Mouse (Mus musculus) heart, embryonic 15.5 days (tissue): ENCODE data around the gene Arap1. TPM values are rescaled to one million over a fixed set of nuclear protein-coding genes. Genes with fewer than 3 reads are reported as not detected.

ENCODE experiments used
- ATAC-seq: fragments of 200-750 bp; cut with Nextera tagmentation; replicated peaks from 2 replicates; pipeline ENCODE4 v1.8.0; 2017; ENCODE audit warnings: low read depth, moderate TSS enrichment; ENCODE audit not compliant: insufficient number of reproducible peaks, insufficient read depth, low FRiP score
- H3K27ac ChIP-seq: fragments of 300-500 bp; sonication (generic); 2 replicates; pipeline ENCODE4 v1.5.1; 2015; ENCODE audit warnings: mild to moderate bottlenecking, inconsistent platforms
- H3K27me3 ChIP-seq: fragments of 300-500 bp; sonication (generic); 2 replicates; pipeline ENCODE4 v1.6.1; 2015; ENCODE audit warnings: inconsistent platforms
- H3K36me3 ChIP-seq: fragments of 300-500 bp; sonication (generic); 2 replicates; pipeline ENCODE4 v1.6.1; 2015; ENCODE audit warnings: mild to moderate bottlenecking, inconsistent platforms
- H3K4me1 ChIP-seq: fragments of 300-500 bp; sonication (generic); replicated peaks from 2 replicates; pipeline ENCODE4 v1.6.1; 2015; ENCODE audit warnings: inconsistent platforms
- H3K4me2 ChIP-seq: fragments of 300-500 bp; sonication (generic); 2 replicates; pipeline ENCODE4 v1.6.1; 2015; ENCODE audit warnings: inconsistent platforms, mild to moderate bottlenecking, moderate library complexity
- H3K4me3 ChIP-seq: fragments of 300-500 bp; sonication (generic); 2 replicates; pipeline ENCODE4 v1.5.1; 2015; ENCODE audit warnings: mild to moderate bottlenecking, inconsistent platforms
- H3K9ac ChIP-seq: fragments of 300-500 bp; sonication (generic); 2 replicates; pipeline ENCODE4 v1.6.1; 2015; ENCODE audit warnings: mild to moderate bottlenecking, inconsistent platforms
- H3K9me3 ChIP-seq: fragments of 300-500 bp; sonication (generic); replicated peaks from 2 replicates; pipeline ENCODE4 v1.6.1; 2016; ENCODE audit warnings: inconsistent platforms
- WGBS: fragments of 180-500 bp; shearing (Covaris S2); methylation state at CpG from one replicate; pipeline ENCODE4 v1.1.7; 2015; ENCODE audit warnings: mixed read lengths; 5-methylcytosine and 5-hydroxymethylcytosine counted together
- polyA plus RNA-seq: library from polyadenylated mRNA; unstranded; fragments of >200 nt; fragmentation: Nextera tagmentation; extraction: Ambion mirVana; gene quantifications from 2 replicates; pipeline ENCODE4 v1.2.1, GENCODE M21; 2015

The Arap1 gene
- polyA plus RNA-seq, 1 experiment from 2014 or later: 23.5 TPM

DNA sequence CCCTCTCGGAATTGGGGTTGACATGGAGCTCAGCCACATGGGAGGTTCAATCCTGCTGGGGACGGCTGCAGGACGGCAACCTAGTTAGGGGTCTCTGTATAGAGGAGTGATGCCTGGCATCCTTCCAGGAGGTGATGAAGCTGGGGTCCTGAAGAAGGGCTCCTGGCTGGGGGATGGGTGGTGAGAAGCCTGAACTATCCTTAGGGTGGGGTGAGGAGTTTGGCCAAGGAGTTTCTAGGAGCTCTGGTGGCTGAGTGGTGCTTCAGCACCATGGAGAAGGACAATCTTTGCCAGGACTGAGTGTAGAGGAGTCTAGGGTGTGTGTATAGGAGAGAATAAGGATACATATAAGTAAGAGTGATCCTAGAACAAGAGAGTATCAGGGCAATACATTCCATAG is 74.2 kb downstream of the Arap1 start:
- 43% methylated on average over 3 of the region's 3 CpGs for WGBS
- ATAC-seq: 0 out of 2 replicates have a peak, but pooled peaks have one; percentile 15
- H3K27me3 ChIP-seq: peaks cover 70% of the 10 kb centered on the region

DNA sequence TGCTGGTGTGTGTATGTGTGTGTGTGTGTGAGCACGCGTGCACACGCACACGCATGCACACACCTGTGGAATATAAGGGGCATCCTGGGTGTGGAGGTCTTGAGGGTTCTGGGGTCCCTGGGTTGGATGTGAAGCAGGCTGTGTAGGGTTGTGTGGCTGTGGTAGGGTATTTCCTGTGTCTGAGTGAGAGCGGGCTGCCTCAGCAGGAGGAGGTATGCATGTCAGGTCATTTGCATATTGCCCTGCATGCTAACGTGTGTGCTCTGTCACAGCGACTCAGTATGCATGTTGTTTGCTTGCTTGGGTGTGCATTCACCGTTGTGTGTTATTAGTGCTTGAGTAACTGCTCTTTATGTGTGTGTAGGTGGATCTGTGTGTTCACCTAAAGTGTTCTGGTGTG is 74.8 kb downstream of the Arap1 start:
- no peak for ATAC-seq
- Histone ChIP-seq H3K27me3 (peaks cover 64% of the 10 kb centered on the region), H3K36me3 (no peaks in the 10 kb centered on the region), H3K27ac (no peak overlapping the region), H3K9ac (no peak overlapping the region), H3K4me3 (no peak overlapping the region), H3K4me2 (no peak overlapping the region), H3K4me1 (no peaks in the 10 kb centered on the region), H3K9me3 (no peaks in the 10 kb centered on the region)
- WGBS: 76% methylated on average over 8 of the region's 8 CpGs

More for the DNA sequence above, 74.2 kb downstream of the Arap1 start:
- no peaks in the 10 kb centered on the region for H3K4me1 ChIP-seq
- H3K36me3 ChIP-seq: no peaks in the 10 kb centered on the region
- H3K9ac ChIP-seq: no peak overlapping the region
- no peak overlapping the region for H3K4me3 ChIP-seq
- no peak overlapping the region for H3K27ac ChIP-seq
- H3K9me3 ChIP-seq: no peaks in the 10 kb centered on the region
- H3K4me2 ChIP-seq: no peak overlapping the region

DNA sequence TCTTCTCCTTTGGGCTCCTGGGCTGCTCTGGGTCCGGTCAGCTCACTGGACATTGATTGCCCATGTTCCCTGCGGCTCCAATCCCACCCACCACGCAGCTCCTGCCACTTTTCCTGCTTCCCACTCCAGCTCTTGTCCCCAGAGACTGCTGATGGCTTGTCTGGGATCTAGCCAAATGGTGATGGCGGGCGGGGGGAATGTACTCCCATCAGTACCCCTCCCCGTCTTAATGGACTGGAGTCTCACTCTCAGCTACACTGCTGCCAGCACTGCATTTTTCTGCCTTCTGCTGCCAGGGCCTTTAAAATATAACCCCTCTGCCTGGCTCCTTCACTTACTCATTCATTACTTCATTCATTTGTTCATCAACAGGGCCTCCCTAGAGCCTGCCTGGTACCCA is 76.1 kb downstream of the Arap1 start:
- Histone ChIP-seq H3K36me3 (no peaks in the 10 kb centered on the region), H3K4me1 (no peaks in the 10 kb centered on the region), H3K27ac (no peak overlapping the region), H3K27me3 (peaks cover 55% of the 10 kb centered on the region), H3K9me3 (no peaks in the 10 kb centered on the region), H3K9ac (no peak overlapping the region), H3K4me3 (no peak overlapping the region), H3K4me2 (no peak overlapping the region)
- ATAC-seq: no peak; the same call in 1 of the 2 replicates
- WGBS: 58% methylated on average over 6 of the region's 6 CpGs

DNA sequence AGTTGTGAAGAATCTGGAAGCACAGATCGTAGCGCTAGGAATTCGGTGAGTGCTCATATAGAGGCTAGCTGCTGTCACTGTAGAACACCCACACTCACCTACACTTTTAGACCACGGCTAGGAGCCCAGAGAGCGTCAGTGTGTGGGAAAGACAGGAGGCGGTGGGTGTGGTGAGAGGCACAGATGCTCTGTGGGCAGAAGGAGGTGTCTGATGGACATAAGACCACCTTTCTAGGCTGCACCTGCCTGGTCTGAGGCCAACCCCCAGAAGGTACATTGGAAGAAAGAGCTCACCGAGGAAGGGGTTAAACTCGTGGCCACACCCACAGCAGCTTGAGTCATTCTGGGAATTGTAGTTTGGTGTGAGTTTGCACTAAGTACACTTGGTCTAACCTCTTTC is 78.8 kb downstream of the Arap1 start:
- Histone ChIP-seq H3K36me3 (no peaks in the 10 kb centered on the region), H3K9me3 (no peaks in the 10 kb centered on the region), H3K27me3 (peaks cover 34% of the 10 kb centered on the region), H3K27ac (no peak overlapping the region), H3K4me2 (no peak overlapping the region), H3K4me1 (no peaks in the 10 kb centered on the region), H3K9ac (no peak overlapping the region), H3K4me3 (no peak overlapping the region)
- WGBS: 64% methylated on average over 8 of the region's 8 CpGs
- no peak for ATAC-seq

DNA sequence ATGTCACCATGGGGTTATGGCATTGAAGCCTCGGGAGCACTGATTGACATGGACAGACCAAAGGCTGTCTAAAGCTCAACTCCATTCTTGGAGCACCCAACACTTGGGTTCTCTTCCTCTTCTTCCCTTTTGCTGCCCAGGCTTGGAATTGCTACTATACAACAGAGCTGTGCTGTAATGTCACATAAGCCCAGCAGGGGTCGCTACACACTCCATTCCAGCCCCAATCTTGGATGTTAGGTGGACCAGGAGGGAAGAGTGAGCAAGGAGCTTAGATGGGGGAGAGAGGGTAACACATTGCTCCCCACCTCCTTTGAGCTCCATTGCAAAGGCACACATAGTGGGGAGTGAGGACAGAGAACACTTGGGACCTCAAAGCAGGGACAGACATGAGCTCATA is 79.9 kb downstream of the Arap1 start:
- no peak for ATAC-seq
- Histone ChIP-seq H3K9ac (no peak overlapping the region), H3K27me3 (peaks cover 25% of the 10 kb centered on the region), H3K9me3 (no peaks in the 10 kb centered on the region), H3K4me3 (no peak overlapping the region), H3K27ac (no peak overlapping the region), H3K4me2 (no peak overlapping the region), H3K4me1 (no peaks in the 10 kb centered on the region), H3K36me3 (no peaks in the 10 kb centered on the region)
- WGBS: 10% methylated on average over 2 of the region's 2 CpGs

DNA sequence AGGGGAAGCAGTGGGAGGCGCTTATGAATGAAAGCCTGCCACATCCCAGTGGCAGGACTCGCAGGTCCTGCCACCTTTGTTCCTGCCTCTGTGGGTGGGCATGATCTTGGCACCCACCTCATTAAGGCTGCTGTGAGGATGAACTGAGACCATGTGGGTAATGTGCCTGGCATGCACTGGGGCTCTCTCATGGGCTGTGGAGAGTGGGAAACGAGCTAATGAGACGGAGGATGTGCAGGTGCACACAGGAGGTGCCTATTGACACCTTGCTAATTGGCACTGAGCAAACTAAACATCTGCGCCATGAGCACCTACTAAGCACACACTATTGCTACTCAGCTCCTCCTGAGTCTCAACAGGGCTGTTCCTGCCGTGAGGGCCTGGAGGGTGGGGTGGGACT is 87.2 kb downstream of the Arap1 start:
- no peak overlapping the region for H3K4me2 ChIP-seq

DNA sequence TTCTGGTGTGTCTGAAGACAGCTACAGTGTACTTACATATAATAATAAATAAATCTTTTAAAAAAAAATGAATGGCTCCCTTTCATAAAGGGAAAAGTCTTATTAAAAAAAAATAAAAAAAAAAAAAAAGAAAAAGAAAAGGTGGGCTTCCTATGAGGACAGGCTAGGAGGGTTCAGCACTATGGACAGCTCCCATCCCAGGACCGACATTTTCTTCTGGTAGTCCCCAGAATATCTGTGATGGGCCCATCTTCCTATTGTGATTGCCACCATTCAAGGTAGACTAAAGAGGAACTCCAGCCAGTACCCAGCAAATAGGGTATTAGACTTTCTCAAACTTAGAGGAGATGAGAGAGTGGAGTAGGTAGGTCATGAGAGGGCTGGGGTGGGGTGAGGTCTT is 90.0 kb downstream of the Arap1 start:
- Histone ChIP-seq H3K36me3 (no peaks in the 10 kb centered on the region), H3K4me1 (no peaks in the 10 kb centered on the region), H3K4me3 (no peak overlapping the region), H3K27ac (no peak overlapping the region), H3K9ac (no peak overlapping the region), H3K4me2 (no peak overlapping the region), H3K27me3 (peaks cover 7% of the 10 kb centered on the region), H3K9me3 (no peaks in the 10 kb centered on the region)
- WGBS: 15% methylated on average over 1 of the region's 1 CpGs
- ATAC-seq: no peak

More for the DNA sequence above, 87.2 kb downstream of the Arap1 start:
- no peak overlapping the region for H3K27ac ChIP-seq
- H3K9ac ChIP-seq: no peak overlapping the region
- H3K27me3 ChIP-seq: peaks cover 4% of the 10 kb centered on the region
- no peaks in the 10 kb centered on the region for H3K4me1 ChIP-seq
- H3K36me3 ChIP-seq: no peaks in the 10 kb centered on the region
- 58% methylated on average over 6 of the region's 6 CpGs for WGBS
- no peak for ATAC-seq
- no peak overlapping the region for H3K4me3 ChIP-seq
- no peaks in the 10 kb centered on the region for H3K9me3 ChIP-seq

DNA sequence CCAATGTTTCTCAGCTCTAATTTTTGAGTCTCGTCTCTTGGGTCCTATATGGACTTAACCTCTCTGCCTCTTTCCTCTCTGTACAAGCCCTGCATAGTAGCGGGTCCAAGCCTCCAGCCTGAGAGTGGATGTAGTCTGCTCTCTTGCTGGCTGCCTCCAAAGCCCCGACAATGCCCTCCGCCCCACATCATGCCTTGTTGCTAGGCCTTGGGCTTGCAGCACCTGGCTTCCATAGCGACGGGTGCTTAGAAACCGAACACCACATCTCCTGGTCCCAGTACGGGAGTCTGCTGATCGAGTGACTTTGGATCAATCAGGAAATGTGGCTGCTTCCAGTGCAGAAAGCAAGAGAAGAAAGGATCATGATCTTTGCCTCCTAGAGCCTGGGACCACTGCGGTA is 95.2 kb downstream of the Arap1 start:
- H3K27ac ChIP-seq: no peak overlapping the region
- H3K9ac ChIP-seq: no peak overlapping the region
- 71% methylated on average over 10 of the region's 10 CpGs for whole genome bisulfite sequencing
- H3K4me3 ChIP-seq: no peak overlapping the region
- no peak for ATAC-seq
- H3K36me3 ChIP-seq: no peaks in the 10 kb centered on the region
- H3K27me3 ChIP-seq: peaks cover 26% of the 10 kb centered on the region
- H3K9me3 ChIP-seq: no peaks in the 10 kb centered on the region
- H3K4me1 ChIP-seq: no peaks in the 10 kb centered on the region
- no peak overlapping the region for H3K4me2 ChIP-seq

DNA sequence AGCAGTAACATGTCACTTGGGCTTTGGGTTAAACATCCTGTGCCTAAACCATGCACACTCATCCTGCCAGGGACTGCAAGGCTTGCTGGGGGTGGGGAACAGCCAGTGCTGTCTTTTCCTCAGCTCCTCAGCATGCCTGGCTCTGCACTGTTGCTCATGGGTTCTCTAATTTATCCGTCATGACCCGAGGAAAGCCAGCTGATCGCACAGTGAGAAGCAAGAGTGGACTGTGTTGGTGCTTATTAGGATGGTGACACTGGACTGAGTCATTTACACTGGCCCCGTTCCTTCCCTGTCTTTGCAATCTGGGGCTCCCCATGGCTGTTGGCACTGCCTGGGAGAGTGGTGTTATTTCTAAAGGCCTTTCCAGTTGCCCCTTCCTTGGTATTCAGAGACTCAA is 96.3 kb downstream of the Arap1 start:
- Histone ChIP-seq H3K9me3 (no peaks in the 10 kb centered on the region), H3K27ac (no peak overlapping the region), H3K9ac (no peak overlapping the region), H3K4me2 (no peak overlapping the region), H3K4me3 (no peak overlapping the region), H3K36me3 (no peaks in the 10 kb centered on the region), H3K27me3 (peaks cover 34% of the 10 kb centered on the region), H3K4me1 (no peaks in the 10 kb centered on the region)
- no peak for ATAC-seq
- 86% methylated on average over 4 of the region's 4 CpGs for WGBS

DNA sequence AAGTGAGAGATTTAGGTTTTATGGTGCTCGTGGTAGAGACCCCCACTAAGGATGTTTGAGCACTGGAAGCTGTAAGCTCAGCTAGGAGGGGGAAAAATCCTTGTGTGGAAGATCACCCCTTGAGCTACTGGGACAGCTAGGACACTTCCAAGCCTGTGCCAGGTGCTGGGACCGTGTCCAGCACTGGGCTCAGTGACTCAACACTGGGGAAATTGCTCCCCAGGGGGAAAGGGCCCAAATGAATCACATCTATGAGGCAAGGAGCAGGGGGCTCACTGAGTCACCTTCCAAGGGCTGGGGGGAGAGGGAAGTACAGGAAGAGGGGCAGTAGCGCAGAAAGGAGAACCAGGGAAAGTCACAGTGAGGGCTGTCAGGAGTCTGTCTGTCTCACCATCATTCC is 102.0 kb downstream of the Arap1 start:
- Histone ChIP-seq H3K36me3 (no peaks in the 10 kb centered on the region), H3K4me2 (no peak overlapping the region), H3K9ac (no peak overlapping the region), H3K9me3 (no peaks in the 10 kb centered on the region), H3K27me3 (peaks cover 56% of the 10 kb centered on the region), H3K27ac (no peak overlapping the region), H3K4me1 (peaks cover 13% of the 10 kb centered on the region), H3K4me3 (no peak overlapping the region)
- ATAC-seq: no peak
- WGBS: 21% methylated on average over 3 of the region's 3 CpGs

DNA sequence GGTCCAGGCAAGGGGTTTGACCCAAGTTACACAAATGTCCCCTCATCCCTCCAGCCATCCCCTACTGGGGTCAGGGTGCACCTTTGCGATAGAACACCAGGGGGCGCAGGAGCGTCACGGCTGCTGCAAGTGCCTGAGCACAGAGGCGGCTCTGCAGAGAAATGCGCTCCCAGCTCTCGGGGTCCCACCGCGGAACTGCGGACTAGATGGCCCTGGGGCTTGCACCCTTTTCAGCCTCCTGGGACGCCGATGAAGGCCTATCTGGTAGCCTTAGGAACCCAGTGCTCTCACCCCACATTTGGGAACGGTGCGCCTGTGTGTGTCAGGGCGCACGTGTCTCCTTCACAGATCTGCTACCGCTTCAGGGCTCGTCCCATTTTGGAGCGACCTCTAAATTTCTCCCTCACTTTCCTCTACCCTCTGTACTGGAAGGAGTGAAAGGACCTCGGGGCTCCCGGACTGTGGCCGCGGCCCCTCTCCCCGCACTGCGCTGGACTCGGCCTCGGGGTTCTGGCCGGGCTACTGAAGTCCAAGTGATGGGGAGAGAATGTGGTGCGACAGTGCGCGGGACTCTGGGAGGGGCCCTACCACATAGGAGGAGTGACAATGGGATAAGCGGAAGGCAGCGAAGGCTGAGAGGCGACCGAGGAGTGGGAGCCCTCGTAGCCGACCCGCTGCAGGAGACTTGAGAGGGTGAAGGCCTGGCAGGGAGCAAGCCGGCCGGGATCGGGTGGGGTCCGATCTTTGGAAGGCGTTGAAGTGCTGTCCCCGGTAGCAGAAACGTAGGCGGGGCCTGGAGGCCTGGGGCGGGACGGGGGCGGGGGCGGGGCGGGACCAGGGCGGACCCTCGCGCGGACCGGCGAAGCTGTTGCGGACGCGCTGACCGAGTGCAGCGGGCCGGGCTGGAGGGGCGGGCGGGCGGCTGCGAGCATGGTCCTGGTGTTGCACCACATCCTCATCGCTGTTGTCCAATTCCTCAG is 102.8 kb downstream of the Arap1 start:
- peak; percentile 81 for ATAC-seq

DNA sequence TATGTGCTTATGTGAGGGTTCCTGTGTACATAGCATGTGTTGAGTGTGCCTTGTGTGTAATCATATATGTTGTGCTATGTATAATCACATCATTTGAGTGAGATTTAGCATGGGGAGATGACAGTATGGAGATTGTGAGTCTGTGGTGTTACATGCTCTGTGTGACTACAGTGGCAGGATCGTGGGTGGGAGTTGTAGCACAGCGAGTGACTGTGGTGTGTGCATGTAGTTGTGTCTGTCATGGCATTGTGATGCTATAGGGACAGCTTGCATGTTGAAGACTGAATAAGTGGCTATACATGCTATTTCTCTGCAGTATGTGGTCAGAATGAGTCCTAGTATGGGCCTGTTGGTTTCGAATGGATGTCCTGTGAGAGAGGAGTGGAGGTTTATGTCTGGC is 104.8 kb downstream of the Arap1 start:
- H3K9me3 ChIP-seq: no peaks in the 10 kb centered on the region
- H3K4me2 ChIP-seq: peak overlapping the region; percentile 97
- peak overlapping the region; percentile 61 for H3K4me3 ChIP-seq
- no peaks in the 10 kb centered on the region for H3K36me3 ChIP-seq
- peaks cover 67% of the 10 kb centered on the region for H3K27me3 ChIP-seq
- H3K9ac ChIP-seq: peak overlapping the region; percentile 21; the same call in 1 of the 2 replicates
- WGBS: 82% methylated on average over 3 of the region's 3 CpGs
- ATAC-seq: no peak
- H3K27ac ChIP-seq: no peak overlapping the region
- H3K4me1 ChIP-seq: peaks cover 19% of the 10 kb centered on the region

More for the DNA sequence above, 102.8 kb downstream of the Arap1 start:
- Histone ChIP-seq H3K4me1 (peaks cover 14% of the 10 kb centered on the region), H3K27ac (no peak overlapping the region), H3K36me3 (no peaks in the 10 kb centered on the region), H3K4me3 (peak overlapping the region; percentile 61), H3K27me3 (peaks cover 65% of the 10 kb centered on the region), H3K9me3 (no peaks in the 10 kb centered on the region), H3K4me2 (peak overlapping the region; percentile 97), H3K9ac (peak overlapping the region; percentile 47)
- WGBS: under 1% methylated on average over 45 of the region's 68 CpGs
